Mouse (Mus musculus) Muller cell, postnatal 12 days (primary cell): ENCODE measurements around the gene 4930595D18Rik.

Experiments used
- DNase-seq: peaks from one replicate; pipeline ENCODE4 v3.0.0-alpha.2; 2015; ENCODE audit errors: inconsistent ontology term

4930595D18Rik gene

GRCm38 (mm10) chr12:111184476-111184875 lies at the start of gene 4930595D18Rik:
Gene 4930595D18Rik (minus strand): TSS chr12:111184491.
- DNase-seq = no peak

DNA sequence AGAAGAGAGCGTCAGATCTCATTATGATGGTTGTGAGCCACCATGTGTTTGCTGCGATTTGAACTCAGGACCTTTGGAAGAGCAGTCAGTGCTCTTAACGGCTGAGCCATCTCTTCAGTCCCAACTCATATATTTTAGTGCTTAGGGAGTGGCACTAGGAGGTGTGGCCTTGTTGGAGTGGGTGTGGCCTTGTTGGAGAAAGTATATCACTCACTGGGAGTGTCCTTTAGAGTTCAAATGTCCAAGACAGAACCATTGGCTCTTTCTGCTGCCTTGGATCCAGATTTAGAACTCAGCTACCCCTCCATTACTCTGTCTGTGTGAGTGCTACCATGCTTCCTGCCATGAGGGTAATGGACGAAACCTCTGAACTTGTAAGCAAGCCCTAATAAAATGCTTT lies 49.5 kb upstream of the 4930595D18Rik start:
- no peak for DNase-seq

DNA sequence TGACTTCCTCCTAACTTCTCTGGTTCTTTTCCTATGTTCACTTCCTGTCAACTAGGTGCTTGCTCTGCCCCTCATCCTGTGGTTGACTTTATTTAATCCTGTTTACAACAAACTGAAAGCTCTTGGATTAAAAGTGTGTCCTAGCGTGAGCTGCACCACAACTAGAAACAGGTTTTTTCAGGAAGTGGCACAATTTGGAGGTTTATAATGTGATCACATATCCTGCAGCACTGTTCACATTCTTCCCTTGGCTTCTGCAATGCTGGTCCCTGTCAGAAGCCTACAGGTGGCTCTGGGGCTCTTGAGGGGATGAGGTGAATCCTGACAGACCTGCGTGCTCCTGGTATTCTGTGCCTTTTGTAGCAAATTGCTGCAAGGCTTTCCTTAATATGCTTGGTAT lies 46.5 kb upstream of the 4930595D18Rik start:
- DNase-seq = no peak

- DNase-seq = no peak
Measured at GRCm38 (mm10) chr12:111228488-111228887, 44.2 kb upstream of the 4930595D18Rik start.

DNA sequence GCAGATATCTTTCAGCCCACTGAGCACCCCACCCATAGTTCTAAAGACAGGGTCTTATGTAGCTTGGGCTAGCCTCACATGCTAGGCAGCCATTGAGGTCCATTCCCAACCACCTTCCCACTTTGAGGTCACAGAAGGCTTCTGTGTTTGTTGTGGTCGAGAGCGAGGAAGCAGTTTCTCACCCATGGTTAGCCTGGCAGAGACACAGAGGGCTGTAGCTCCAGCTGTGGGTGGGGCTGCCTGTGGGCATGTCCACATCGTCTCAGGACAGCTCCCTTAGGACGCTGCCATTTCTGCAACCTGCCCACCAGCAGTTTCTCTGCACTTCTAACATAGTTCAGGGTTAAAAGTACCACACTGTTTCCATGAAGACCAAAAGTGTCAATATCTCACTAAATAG lies 43.1 kb upstream of the 4930595D18Rik start:
- DNase-seq = no peak

- no peak for DNase-seq
Measured at GRCm38 (mm10) chr12:111225197-111225780, 41.0 kb upstream of the 4930595D18Rik start.

DNA sequence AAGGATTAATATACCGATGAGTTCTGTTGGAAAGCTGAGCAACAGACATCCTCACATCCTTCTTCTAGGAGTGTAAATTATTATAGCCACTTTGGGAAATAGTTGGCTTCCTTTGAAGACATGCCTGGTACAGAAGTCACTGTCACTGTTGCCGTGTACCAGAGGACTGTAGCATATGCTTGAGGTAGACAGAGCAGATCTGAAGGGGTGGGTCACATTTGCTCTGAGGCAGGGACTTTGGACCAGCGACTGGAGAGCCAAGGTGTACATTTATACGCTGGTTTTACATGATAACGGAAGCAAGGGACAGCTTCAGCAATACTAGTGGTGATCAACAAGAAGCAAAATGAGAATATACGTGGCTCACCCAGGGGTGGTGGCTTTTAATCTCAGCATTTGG lies 34.6 kb upstream of the 4930595D18Rik start:
- DNase-seq = no peak

GRCm38 (mm10) chr12:111211729-111212128 lies 27.4 kb upstream of the 4930595D18Rik start:
- DNase-seq = no peak

DNA sequence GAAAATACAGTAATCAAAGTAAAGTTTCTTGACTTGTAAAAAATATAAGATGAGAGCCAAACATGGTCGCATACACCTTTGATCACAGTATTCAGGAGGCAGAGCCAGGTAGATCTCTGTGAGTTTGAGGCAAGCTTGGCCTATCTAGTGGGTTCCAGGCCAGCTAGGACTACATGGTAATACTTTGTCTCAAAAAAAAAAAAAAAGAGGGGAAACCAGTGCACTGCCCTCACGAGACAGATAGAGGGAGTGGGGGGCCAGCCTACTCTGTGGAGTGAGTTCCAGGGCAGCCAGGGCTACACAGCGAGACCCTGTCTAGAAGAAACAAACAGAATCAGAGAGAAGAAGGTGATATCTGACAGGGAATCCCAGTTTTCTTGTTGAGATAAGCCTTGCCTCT lies 23.4 kb upstream of the 4930595D18Rik start:
- no peak for DNase-seq

GRCm38 (mm10) chr12:111203945-111204344 lies 19.7 kb upstream of the 4930595D18Rik start:
- no peak for DNase-seq

DNA sequence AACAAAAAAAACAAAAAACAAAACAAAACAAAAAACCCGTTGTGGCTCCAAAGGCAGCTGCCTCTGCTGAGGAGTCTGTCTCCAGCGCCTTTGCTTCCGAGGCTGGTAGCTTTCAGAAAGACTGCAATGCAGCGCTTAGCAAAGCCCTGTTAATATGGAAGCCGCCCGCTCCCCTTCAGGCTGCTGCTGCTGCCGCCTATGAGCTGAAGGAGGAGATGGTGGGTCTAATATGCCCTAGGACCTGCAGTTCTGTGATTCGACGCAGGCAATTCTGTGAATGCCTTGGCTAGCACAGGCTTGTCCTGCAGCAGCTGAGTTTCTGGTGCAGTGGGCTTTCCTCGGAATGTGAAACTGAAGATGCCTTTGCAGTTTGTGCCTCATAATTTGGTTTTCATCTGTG lies 18.8 kb upstream of the 4930595D18Rik start:
- DNase-seq = no peak

- no peak for DNase-seq
Measured at GRCm38 (mm10) chr12:111196548-111196947, 12.3 kb upstream of the 4930595D18Rik start.

DNA sequence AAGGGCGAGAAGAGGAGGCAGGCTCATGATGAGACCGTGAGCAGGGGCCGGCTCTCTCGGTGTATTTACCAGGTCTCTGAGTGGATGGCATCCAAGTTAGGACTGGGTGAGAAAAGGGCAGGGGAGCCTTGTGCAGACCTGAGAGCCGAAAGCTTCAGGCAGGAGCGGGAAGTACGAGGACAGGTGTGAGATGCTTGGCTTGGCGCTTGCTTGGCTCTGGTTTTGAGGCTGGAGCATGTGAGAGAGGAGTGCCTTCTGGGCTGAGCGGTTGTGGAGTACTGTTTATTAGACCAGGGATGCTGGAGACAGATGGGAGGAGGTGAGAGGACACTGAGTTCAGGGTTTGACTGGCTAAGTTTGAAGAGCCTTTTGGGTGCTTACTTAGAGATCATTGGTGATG lies 9.0 kb upstream of the 4930595D18Rik start:
- no peak for DNase-seq

DNA sequence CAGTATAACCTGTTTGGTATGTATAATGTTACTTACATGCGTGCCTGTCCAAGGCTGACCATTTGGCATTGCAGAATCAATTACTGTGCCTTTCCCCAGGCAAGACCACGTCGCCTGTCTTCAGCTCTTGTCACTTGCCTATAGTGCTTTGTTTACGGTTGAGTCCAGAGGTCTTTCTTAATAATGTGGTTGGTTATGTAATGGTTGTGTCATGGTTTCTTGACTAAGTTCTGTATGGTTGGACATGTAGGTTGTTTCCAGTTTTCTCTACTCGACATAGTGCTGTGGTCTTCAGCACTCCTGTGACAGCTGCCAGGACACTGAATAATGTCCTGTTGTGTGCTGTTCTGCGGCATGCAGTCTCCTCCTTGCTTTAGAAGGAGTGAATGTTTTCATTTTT lies 8.5 kb upstream of the 4930595D18Rik start:
- no peak for DNase-seq

DNA sequence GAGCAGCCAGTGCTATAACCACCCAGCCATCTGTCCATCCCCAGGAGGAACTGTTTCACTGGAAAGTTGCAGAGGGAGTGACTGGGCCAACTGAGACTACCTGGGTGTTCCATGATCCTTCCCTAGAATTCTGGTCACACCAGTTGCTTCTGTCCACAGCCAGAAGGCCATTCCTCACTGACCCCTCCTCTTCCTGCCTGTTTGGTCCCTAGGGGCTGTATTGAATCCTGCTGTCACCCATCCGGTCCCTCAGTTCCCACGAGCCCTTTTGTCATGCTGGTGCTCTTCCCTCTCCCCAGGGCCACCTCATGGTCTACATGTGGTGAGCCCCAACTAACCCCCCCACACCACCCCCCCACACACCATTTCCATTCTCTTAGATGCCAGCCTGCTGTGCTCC lies 6.6 kb upstream of the 4930595D18Rik start:
- DNase-seq = no peak

DNA sequence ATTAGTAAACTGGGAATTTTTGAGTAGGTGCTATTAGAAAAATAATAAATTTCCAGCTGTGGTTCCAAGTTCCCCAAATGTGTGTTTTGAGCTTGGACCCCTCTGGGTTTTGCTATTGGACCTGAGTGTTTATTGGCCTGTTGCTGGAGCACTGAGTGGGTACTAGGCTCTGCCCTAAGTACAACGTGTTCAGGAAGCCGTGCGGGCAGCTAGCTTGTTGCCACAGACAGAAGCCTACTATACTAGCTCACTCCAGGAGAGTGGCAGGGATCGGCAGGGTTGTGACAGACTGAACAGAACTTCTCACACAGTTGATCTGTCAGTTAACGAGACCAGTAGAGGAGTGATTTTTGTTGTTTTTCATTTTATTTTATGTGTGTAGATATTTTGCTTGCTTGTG lies 6.1 kb upstream of the 4930595D18Rik start:
- DNase-seq = no peak

GRCm38 (mm10) chr12:111188295-111188694 lies 4.0 kb upstream of the 4930595D18Rik start:
- DNase-seq = no peak

DNA sequence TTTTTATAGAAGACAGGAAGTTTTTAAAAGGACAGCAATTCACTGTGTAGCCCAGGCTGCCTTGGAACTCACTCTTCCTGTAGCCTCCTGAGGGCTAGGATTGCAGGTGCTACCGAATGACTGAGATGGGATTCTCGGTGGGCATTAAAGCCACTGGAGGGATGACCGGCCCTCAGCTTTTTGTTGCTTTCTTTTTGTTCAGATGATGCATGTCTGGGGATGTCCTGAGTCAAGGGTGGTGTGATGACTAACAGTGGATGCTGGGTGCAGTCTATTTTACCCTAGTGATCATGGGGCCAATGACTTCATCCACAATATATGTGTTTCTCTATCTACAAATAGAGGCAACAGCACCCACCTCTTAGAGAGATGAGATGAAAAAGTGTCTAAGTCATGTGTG lies 2.7 kb upstream of the 4930595D18Rik start:
- peak; percentile 36 for DNase-seq

GRCm38 (mm10) chr12:111182378-111182777 lies 1.9 kb downstream of the 4930595D18Rik start:
- no peak for DNase-seq

- no peak for DNase-seq
Measured at GRCm38 (mm10) chr12:111181848-111182247, 2.4 kb downstream of the 4930595D18Rik start.

DNA sequence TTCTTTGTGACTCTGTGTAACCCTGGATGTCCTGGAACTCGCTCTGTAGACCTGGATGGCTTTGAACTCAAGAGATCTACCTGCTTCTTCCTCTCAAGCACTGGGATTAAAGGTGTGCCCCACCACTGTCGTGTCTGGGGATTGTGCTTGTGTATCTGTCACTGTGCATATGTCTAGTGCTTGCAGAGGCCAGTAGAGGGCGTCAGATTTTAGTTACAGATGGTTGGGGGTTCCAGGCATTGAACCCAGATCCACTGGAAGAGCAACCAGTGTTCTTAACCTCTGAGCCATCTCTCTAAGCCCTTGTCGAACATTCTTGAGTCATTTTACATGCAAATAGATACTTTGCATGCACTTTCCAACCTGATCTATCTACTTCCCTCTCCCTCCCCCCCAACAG lies 5.5 kb downstream of the 4930595D18Rik start:
- no peak for DNase-seq

DNA sequence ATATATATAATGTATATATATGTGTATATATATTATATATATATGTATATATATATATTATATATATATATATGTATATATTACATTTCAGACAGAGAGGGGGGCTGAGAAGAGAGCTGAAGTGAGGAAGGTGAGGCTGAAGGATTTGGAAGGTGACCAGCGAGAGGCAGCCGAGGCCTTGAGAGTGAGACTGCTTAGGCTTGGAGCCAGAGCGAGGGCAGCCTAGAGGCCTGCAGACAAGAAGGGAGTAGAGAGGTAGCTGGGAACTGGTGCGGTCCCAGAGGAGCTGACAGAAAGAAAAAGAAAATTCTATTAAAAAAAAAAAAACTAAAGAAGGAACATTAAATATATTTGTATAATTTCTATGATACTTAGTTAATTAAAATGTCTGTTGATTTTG lies 15.4 kb downstream of the 4930595D18Rik start:
- DNase-seq = no peak

DNA sequence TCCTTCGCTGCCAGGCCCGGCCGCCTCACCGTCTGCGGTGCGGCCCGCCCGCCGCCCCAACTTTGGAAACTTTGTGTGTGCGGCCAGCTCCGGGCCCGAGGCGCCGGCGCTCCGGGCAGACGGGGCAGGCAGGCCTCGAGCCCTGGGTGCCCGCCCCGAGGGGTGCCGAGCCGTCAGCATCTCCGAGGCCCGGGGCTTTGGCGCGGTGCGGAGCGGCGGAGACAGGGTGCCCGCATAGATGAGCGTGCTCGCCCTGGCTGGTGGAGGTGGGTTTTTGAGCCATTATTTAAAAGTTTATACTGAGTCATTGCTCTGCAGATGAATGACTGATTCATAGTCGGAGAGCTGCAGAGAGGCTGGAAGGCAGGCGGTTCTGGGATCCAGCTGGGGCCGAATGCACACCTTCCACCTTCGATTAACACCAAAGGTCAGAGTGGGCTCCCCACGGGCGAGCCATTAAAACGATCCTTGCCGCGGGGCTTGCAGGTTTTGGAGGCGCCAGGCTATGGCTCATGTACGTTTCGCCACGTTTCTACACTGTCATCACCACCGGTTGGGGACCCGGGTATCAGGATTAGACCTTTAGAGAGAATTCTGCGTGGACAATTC lies 17.5 kb downstream of the 4930595D18Rik start:
- peak; percentile 52 for DNase-seq
